Mouse (Mus musculus) kidney, postnatal 4 days (tissue): ENCODE results near the gene Tmem238.
A peak's percentile ranks its signal among the peaks of the same experiment; 100 is the strongest.

Experiments used
- DNase-seq, 2 experiments: peaks; one replicate each; pipeline ENCODE4 v3.0.0; 2021; ENCODE audit warnings: mixed read lengths in 2 of 2

Gene Tmem238

DNA sequence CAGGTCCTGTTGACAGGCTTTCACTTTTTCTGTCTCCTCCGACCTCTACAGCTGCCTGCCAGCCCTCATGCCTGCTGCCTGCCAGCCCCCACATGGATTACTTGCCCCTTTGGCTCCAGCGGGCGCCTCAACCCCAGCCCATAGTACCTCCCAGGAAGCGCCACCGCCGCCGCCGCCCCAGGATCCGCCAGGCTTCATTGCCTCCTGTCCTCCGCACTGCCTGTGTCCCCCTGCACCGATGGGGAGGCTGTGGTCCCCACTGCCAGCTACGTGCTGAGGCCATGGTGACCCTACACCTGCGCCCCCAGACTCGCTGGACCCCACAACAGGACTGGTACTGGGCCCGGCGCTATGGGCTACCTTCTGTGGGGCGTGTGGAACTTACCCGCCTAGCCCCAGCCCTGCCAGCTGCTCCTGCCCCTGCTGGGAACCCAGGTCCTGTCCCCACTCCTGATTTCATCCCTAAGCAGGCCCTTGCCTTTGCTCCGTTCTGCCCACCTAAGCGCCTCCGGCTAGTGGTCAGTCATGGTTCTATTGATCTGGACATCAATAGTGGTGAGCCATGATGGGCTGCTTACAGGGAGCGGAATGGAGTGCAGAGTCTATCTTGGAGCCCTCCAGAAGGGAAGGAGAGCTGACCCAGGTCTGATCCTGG lies 43.0 kb downstream of the Tmem238 start:
- DNase-seq = no peak

DNA sequence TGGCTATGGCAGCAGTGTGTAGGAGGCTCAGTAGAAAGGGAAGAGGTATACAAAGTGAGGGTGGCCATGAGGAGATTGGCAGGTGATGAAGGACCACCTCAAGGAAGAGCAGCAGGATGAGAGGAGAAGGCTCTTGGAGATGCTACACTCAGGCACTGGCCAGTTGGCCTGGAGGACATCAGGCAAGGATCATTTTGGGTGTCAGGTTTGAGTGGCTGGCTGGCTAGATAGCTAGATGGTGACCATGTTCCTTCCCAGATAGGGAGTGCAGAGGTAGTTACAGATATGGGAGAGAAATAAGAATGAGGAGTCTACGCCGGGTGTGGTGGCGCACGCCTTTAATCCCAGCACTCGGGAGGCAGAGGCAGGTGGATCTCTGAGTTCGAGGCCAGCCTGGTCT lies 44.6 kb downstream of the Tmem238 start:
- no peak for DNase-seq

DNA sequence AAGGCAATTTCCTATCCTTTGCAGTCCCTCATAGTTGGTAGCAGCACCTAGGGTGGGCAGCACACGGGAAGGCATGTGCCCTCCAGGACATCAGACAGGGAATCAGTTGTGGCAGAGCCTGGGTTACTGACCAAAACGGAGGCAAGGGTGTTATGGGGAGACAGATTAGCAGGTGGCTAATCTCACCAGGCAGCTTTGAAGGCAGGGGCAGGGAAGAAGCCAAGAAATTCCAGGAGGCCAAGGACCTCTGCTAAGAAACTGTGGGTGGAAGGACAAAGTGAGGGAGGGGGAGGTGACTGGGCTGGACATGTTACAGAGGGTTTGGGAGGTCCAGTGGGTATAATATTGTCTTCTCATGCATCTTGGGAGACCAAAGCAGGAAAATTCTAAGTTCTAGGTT lies 46.1 kb downstream of the Tmem238 start:
- DNase-seq = peak in 1 of 2 experiments; percentile 41

DNA sequence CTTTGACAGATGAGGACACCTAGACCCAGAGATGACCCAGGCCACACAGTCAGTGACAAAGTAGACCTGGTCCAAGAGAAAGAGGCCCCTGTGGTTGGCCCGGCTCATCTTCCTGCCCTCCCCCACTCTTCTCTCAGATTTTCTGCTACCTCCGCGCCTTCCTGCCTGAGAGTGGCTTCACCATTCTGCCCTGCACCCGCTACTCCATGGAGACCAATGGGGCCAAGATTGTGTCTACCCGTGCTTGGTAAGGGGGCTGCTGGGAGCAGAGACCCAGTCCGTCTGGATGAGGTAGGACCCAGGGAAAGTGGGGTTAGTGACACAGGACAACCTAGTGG lies 47.0 kb downstream of the Tmem238 start:
- no peak for DNase-seq

DNA sequence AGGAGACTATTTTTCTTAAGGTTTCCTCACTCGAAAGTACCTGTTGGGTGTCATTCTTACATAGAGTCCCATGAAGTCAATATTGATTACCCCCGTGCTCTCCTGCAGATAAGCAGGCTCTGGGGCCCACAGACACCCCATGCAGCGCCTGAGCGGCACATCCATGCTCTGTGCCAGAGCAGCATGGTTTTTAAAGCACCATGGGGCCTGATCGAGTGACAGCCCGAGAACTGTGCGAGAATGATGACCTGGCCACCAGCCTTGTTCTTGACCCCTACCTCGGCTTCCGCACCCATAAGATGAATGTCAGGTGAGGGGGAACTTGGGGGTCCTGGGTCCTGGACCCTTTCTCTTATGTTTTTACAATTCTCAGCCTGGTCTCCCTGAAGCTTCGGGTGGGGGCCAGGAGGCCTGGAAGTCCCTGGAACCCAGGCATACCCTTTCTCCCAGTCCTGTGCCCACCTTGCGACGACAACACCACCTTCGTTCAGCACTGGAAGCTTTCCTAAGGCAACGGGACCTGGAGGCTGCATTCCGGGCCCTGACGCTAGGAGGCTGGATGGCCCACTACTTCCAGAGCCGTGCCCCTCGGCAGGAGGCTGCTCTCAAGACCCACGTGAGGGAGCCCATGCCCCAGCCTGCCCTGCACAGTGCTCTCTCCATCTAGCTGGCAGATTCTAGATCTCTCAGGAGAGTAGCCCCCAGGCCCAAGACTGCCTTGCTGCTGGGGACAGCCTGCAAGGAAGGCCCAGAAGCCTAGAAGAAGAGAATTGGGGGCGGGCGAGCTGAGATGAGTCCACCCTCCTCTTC lies 47.6 kb downstream of the Tmem238 start:
- DNase-seq = no peak

DNA sequence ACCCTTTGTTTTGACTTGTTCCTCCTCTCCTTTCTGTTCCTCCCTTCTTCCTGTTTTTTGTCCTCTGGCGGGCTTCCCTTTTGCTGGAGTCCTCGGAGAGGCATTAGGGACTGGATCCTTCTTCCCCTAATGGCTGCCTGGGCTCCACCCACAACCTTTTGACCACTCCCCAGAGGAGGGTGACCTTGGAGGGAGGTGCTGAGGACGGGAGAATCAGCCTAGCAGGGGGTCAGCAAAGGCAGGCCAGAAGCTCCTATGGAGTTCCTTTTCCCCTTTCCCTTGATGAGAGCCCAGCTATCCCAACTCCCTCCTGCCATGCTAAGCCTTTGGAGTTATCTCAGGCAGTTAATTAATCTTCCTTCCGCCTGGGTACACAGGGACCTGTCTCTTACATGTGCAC lies 48.3 kb downstream of the Tmem238 start:
- peak; percentile 71 to 76 for DNase-seq

DNA sequence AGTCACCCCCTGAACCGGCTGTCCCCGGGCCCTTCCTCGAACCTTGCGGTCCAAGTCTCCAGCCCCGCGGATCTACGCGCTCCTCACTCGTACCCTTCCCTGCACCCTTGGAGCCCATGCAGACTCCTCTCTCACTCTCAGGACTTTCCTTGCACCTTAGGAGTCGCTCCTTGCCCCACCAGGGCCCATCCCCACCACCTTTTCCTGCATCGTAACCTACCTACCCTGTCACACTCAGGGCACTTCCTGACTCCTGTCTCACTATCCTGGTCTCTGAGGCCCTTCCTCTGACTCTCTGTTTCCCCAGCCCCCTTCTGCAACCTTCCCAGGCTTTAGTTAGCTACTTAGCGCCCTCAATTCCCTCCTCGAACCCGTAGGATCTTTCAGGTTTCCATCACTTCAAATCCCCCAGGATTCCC lies 49.1 kb downstream of the Tmem238 start:
- DNase-seq = no peak

DNA sequence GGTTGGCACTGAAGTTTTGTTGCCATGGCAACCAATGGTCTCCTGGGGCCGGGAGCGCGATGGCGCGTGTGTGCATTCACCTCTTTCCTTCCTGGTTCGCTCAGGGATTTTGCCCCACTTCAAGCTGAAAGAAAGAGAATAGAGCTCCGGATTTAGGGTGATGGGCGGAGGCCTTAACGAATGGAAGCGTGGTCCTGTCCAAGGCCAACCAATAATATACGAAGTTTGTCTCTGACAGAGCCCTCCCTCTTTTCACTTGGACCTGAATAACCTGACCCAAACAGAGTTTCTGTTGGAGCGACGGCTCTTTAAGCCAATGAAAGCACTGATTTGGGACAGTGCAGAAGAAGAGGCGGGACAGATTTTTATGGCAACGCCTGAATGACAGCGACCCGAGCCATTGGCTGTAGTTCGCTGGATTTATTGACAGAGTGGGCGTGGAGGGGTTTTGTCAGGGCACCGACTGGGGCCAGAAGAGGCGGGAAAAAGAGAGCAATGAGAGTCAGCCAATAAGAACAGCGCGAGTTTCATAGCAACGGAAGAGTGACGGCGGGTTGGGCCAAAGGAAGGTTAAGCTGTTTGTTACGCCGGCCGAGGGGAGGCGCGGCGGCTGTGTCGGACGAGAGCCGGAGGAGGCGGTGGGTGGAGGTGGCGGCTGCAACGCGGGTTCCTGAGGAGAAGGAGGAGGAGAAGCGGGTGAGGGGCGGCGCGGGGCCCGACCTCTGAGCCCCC lies 49.7 kb downstream of the Tmem238 start, which contains the start of gene Kmt5c:
Gene Kmt5c (plus strand): TSS at position 572 of the 732 bp plus-strand sequence.
- peak; percentile 95 to 97 for DNase-seq

DNA sequence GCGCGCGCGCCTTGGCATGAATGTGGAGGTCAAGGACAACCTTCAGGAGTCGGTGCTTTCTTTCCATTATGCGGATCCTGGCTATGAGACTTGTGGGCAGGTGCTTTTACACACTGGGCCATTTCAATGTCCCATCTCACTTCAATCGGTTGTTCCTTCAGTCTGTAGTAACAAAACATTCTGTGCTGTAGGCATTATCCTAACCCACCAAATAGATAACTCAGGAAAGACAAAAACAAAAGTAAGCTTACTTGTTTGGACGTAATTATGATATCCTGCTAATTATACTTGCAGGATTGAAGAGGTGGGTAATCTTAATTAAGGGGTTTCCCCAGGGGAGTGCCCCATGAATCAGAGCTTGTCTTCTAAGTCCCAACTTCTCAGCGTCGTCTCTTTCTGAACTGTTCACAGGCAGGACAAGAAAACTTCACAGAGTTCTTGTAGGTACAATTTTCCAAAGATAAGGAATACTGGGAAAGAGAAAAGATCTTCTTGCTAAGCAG lies 50.4 kb downstream of the Tmem238 start:
- no peak for DNase-seq
